Mouse (Mus musculus): Measurements from ENCODE around the gene Rnft2.

Rnft2 gene

GRCm38 (mm10) chr5:118171665-118172064, 73.3 kb downstream of the Rnft2 start:
- DNase-seq: peak; percentile 8

GRCm38 (mm10) chr5:118170888-118171529, 73.9 kb downstream of the Rnft2 start:
- peak; percentile 26 for DNase-seq

GRCm38 (mm10) chr5:118169222-118170221, 75.4 kb downstream of the Rnft2 start:
- peak; percentile 55 for DNase-seq

- DNase-seq: no peak
Measured at GRCm38 (mm10) chr5:118167561-118167995, 77.3 kb downstream of the Rnft2 start.

- no peak for DNase-seq
Measured at GRCm38 (mm10) chr5:118165462-118165861, 79.5 kb downstream of the Rnft2 start.

GRCm38 (mm10) chr5:118164581-118164980, 80.3 kb downstream of the Rnft2 start, which contains the start of gene Hrk:
Hrk (plus strand) TSS chr5:118164648.
- no peak for DNase-seq

GRCm38 (mm10) chr5:118160691-118161090, 84.2 kb downstream of the Rnft2 start:
- no peak for DNase-seq

- DNase-seq: no peak
Measured at GRCm38 (mm10) chr5:118156976-118157375, 87.9 kb downstream of the Rnft2 start.

GRCm38 (mm10) chr5:118155565-118155947, 89.4 kb downstream of the Rnft2 start:
- no peak for DNase-seq

GRCm38 (mm10) chr5:118154839-118155564, 89.9 kb downstream of the Rnft2 start, which contains the start of gene Fbxw8:
Fbxw8 (minus strand) TSS chr5:118155464.
- peak; percentile 43 for DNase-seq

GRCm38 (mm10) chr5:118149711-118150110, 95.2 kb downstream of the Rnft2 start:
- no peak for DNase-seq

GRCm38 (mm10) chr5:118147264-118147663, 97.7 kb downstream of the Rnft2 start:
- no peak for DNase-seq

- no peak for DNase-seq
Measured at GRCm38 (mm10) chr5:118145999-118146679, 98.8 kb downstream of the Rnft2 start.

GRCm38 (mm10) chr5:118145458-118145857, 99.5 kb downstream of the Rnft2 start:
- DNase-seq: no peak

GRCm38 (mm10) chr5:118144770-118145169, 100.1 kb downstream of the Rnft2 start:
- no peak for DNase-seq

GRCm38 (mm10) chr5:118144327-118144726, 100.6 kb downstream of the Rnft2 start:
- no peak for DNase-seq

GRCm38 (mm10) chr5:118143211-118144026, 101.5 kb downstream of the Rnft2 start:
- DNase-seq: no peak

GRCm38 (mm10) chr5:118142471-118142870, 102.4 kb downstream of the Rnft2 start:
- no peak for DNase-seq
